Mouse (Mus musculus) CH12.LX (cell line): ENCODE measurements around the gene Immp2l. TPM values are rescaled to one million over a fixed set of nuclear protein-coding genes. Genes with fewer than 3 reads are reported as not detected.

Experiments
- DNase-seq: peaks from one replicate; pipeline ENCODE4 v3.0.0-alpha.2; 2013; ENCODE audit errors: extremely low read depth
- H3K27ac ChIP-seq: 2 replicates; pipeline ENCODE4 v1.5.1; 2012; ENCODE audit warnings: low read depth, mild to moderate bottlenecking, control low read depth, moderate library complexity; ENCODE audit not compliant: insufficient read depth
- H3K27me3 ChIP-seq: replicated peaks from 2 replicates; pipeline ENCODE3; 2012; ENCODE audit warnings: inconsistent platforms
- H3K36me3 ChIP-seq, 2 experiments: replicated peaks in 1 of 2; 2 replicates each; pipeline versions ENCODE3 to v1.6.1; 2012; ENCODE audit warnings: inconsistent platforms in 1 of 2, low read length in 1 of 2, mild to moderate bottlenecking in 1 of 2, mixed read lengths in 1 of 2, moderate library complexity in 1 of 2; ENCODE audit not compliant: control insufficient read depth in 1 of 2, insufficient read depth in 1 of 2
- H3K4me1 ChIP-seq, 2 experiments: 2 replicates each; pipeline ENCODE4 v1.6.1; 2012; ENCODE audit warnings: inconsistent platforms in 1 of 2, moderate library complexity in 1 of 2; ENCODE audit not compliant: insufficient read depth in 2 of 2, control insufficient read depth in 1 of 2
- H3K4me2 ChIP-seq: 2 replicates; pipeline ENCODE4 v1.6.1; 2012; ENCODE audit warnings: low read depth, mild to moderate bottlenecking, control low read depth; ENCODE audit not compliant: poor library complexity, insufficient read depth, severe bottlenecking
- H3K4me3 ChIP-seq, 3 experiments: fragments of 150-350 bp in 1 of 3; sonication (generic) in 1 of 3; replicated peaks in 1 of 3; 2 replicates each; pipeline versions ENCODE3 to v1.5.1; 2011 to 2012; ENCODE audit warnings: low read depth in 2 of 3, low read length in 2 of 3, mild to moderate bottlenecking in 2 of 3, moderate library complexity in 2 of 3, control low read depth in 1 of 3, improper control_type of control experiment in 1 of 3, inconsistent platforms in 1 of 3, mixed read lengths in 1 of 3; ENCODE audit not compliant: poor library complexity in 1 of 3
- H3K79me2 ChIP-seq: replicated peaks from 2 replicates; pipeline ENCODE4 v1.6.1; 2012; ENCODE audit warnings: mild to moderate bottlenecking, moderate library complexity; ENCODE audit not compliant: control insufficient read depth, poor library complexity, insufficient read depth, severe bottlenecking; ENCODE audit errors: extremely low read depth
- H3K9ac ChIP-seq: 2 replicates; pipeline ENCODE4 v1.6.1; 2012; ENCODE audit warnings: low read depth, mild to moderate bottlenecking, control low read depth, moderate library complexity; ENCODE audit not compliant: insufficient read depth
- H3K9me3 ChIP-seq: replicated peaks from 2 replicates; pipeline ENCODE3; 2012; ENCODE audit warnings: low read length, inconsistent platforms, mixed read lengths
- BHLHE40 ChIP-seq: IDR thresholded peaks from 2 replicates; pipeline ENCODE4 v1.6.1; 2011; ENCODE audit warnings: mild to moderate bottlenecking, low read depth, low read length, improper control_type of control experiment
- CHD1 ChIP-seq: IDR thresholded peaks from 2 replicates; pipeline ENCODE4 v1.6.1; 2012; ENCODE audit warnings: low read depth, low read length, improper control_type of control experiment, inconsistent platforms
- CHD2 ChIP-seq: IDR thresholded peaks from 2 replicates; pipeline ENCODE4 v1.6.1; 2011; ENCODE audit warnings: low read length, improper control_type of control experiment
- ELF1 ChIP-seq: IDR thresholded peaks from 2 replicates; pipeline ENCODE4 v1.6.1; 2014; ENCODE audit warnings: low read depth, mild to moderate bottlenecking, inconsistent platforms, low read length, improper control_type of control experiment
- EP300 ChIP-seq: IDR thresholded peaks from 2 replicates; pipeline ENCODE4 v1.6.1; 2011; ENCODE audit warnings: low read length, improper control_type of control experiment
- ETS1 ChIP-seq: conservative IDR thresholded peaks from 2 replicates; pipeline ENCODE4 v1.6.1; 2012; ENCODE audit warnings: low read depth, mild to moderate bottlenecking, inconsistent platforms, low read length, improper control_type of control experiment, moderate library complexity
- IRF4 ChIP-seq: IDR thresholded peaks from 2 replicates; pipeline ENCODE4 v1.6.1; 2014; ENCODE audit warnings: low read depth, mild to moderate bottlenecking, inconsistent platforms, low read length, improper control_type of control experiment
- JUND ChIP-seq: conservative IDR thresholded peaks from 2 replicates; pipeline ENCODE4 v1.6.1; 2011; ENCODE audit warnings: low read depth, low read length, improper control_type of control experiment
- KAT2A ChIP-seq: IDR thresholded peaks from 2 replicates; pipeline ENCODE4 v1.6.1; 2012; ENCODE audit warnings: low read length, improper control_type of control experiment, inconsistent platforms; ENCODE audit not compliant: insufficient replicate concordance
- MYC ChIP-seq: IDR thresholded peaks from 2 replicates; pipeline ENCODE4 v1.6.1; 2011; ENCODE audit warnings: low read depth, mild to moderate bottlenecking, improper control_type of control experiment, low read length
- NELFE ChIP-seq: IDR thresholded peaks from 2 replicates; pipeline ENCODE4 v1.6.1; 2011; ENCODE audit warnings: low read depth, low read length, improper control_type of control experiment
- NRF1 ChIP-seq: IDR thresholded peaks from 2 replicates; pipeline ENCODE4 v1.6.1; 2014; ENCODE audit warnings: low read depth, mild to moderate bottlenecking, inconsistent platforms, low read length, improper control_type of control experiment, moderate library complexity
- PAX5 ChIP-seq: IDR thresholded peaks from 2 replicates; pipeline ENCODE4 v1.6.1; 2012; ENCODE audit warnings: low read length, inconsistent platforms, mixed read lengths
- POLR2AphosphoS2 ChIP-seq: IDR thresholded peaks from 2 replicates; pipeline ENCODE4 v1.6.1; 2011; ENCODE audit warnings: low read depth, low read length, improper control_type of control experiment
- RCOR1 ChIP-seq: conservative IDR thresholded peaks from 2 replicates; pipeline ENCODE4 v1.6.1; 2012; ENCODE audit warnings: low read depth, mild to moderate bottlenecking, inconsistent platforms, low read length, improper control_type of control experiment
- TBP ChIP-seq: conservative IDR thresholded peaks from 2 replicates; pipeline ENCODE4 v1.6.1; 2011; ENCODE audit warnings: low read depth, low read length, improper control_type of control experiment
- TCF12 ChIP-seq: IDR thresholded peaks from 2 replicates; pipeline ENCODE4 v1.6.1; 2014; ENCODE audit warnings: low read depth, mild to moderate bottlenecking, inconsistent platforms, low read length, improper control_type of control experiment
- USF2 ChIP-seq: conservative IDR thresholded peaks from 2 replicates; pipeline ENCODE4 v1.6.1; 2011; ENCODE audit warnings: low read depth, low read length, improper control_type of control experiment
- ZC3H11A ChIP-seq: IDR thresholded peaks from 2 replicates; pipeline ENCODE4 v1.6.1; 2012; ENCODE audit warnings: low read depth, mild to moderate bottlenecking, inconsistent platforms, low read length, improper control_type of control experiment
- ZNF384 ChIP-seq: IDR thresholded peaks from 2 replicates; pipeline ENCODE4 v1.6.1; 2012; ENCODE audit warnings: low read depth, low read length, improper control_type of control experiment, inconsistent platforms
- dilution Hi-C: fragments of 300-500 bp; cut with MboI; formaldehyde crosslinking; loops from 2 replicates; pipeline ENCODE4 v1.14.3; 2020; ENCODE audit warnings: low sequenced_read_pairs; ENCODE audit not compliant: extremely low pct_unique_long_range_greater_than_20kb, extremely low pct_ligation_motif_present
- in situ Hi-C: fragments of 300-500 bp; cut with MboI; formaldehyde crosslinking; loops from 3 replicates; pipeline ENCODE4 v1.14.3; 2019; ENCODE audit warnings: low sequenced_read_pairs, low pct_ligation_motif_present, low pct_unique_long_range_greater_than_20kb, mixed read lengths
- polyA plus RNA-seq: library from polyadenylated mRNA; unstranded; fragments of >175 nt; gene quantifications from 2 replicates; pipeline ENCODE4 v1.2.1, GENCODE M21; 2012; ENCODE audit warnings: low read depth; ENCODE audit not compliant: insufficient read length
- total RNA-seq, 2 experiments: library from RNA; depleted of rRNA; stranded (reverse); fragments of 300-350 nt in 1 of 2; fragments of >200 nt in 1 of 2; gene quantifications; 2 replicates each; pipeline ENCODE4 v1.2.3; 2012 to 2014

The Immp2l gene
- total and polyA plus RNA-seq, 3 experiments, result 4.8 to 16.5 (median 9.9) TPM

DNA sequence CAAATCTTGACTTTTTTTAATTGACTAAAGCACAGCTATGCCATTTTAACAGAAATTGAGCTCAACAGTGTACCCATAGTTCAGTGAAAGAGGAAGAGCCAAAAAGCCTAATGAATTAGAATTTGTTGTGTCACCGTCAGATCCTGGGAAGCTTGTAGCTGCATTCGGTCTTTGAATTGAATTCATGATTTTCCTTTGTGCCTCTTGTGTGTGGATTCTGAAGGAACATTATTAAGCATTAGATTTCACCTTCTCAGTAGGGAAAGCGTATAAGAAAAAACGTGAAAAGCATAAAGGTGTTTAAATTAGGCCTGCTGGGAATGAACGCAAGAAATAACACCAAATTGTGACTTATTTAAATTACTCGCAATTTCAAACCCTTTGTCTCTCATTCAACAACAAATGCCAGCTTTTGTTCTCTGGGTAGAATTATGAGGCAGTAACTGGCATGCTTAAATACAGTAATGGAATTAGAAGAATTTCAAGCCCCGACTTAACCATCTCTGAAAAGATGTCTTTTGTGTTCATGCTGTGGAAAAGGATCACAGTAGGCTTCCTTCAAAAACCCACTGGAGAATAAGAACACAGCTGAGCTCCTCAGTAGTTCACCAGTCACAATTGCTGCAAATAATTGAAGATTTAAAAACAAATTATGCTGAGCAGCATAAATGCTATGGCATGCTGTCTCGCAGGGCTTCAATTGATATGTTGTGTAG, 626.1 kb downstream of the Immp2l start:
- dilution Hi-C loops, result no loop called here
- no peak for DNase-seq

DNA sequence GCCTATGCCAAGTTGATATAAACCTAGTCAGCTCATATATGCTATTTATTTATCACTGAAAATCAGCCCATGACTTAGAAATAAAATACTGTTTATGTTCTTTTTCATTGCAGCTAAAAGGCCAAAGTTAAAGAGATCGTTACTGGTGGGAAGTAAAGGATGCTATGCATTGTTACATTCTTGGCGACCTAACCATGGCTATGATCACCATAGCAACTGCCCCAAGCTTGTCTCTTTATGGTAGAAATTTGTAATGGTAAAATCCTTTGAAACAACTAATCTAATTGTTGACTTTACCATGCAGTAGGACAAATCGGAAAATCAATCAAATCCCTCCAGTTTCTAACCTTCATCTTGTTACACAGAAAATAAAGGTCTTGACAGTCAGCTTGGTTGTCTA, 644.4 kb downstream of the Immp2l start:
- TF ChIP-seq KAT2A, result no peak
- no peak for TF ChIP-seq ETS1
- no peak for TF ChIP-seq MYC
- TF ChIP-seq RCOR1, result no peak
- TF ChIP-seq JUND, result no peak
- no peak for TF ChIP-seq ZNF384
- no peak for TF ChIP-seq TCF12
- no peak for TF ChIP-seq NELFE
- no peak for TF ChIP-seq BHLHE40
- no peak for TF ChIP-seq NRF1
- no peak for TF ChIP-seq TBP
- in situ Hi-C loops (no loop called here), dilution Hi-C loops (no loop called here)
- Histone ChIP-seq H3K79me2 (no peaks in the 10 kb centered on the region), H3K36me3 (no peaks in the 10 kb centered on the region), H3K4me1 (no peaks in the 10 kb centered on the region), H3K9me3 (no peaks in the 10 kb centered on the region), H3K4me2 (no peak overlapping the region), H3K9ac (no peak overlapping the region), H3K4me3 (no peak overlapping the region), H3K27ac (no peak overlapping the region), H3K27me3 (no peaks in the 10 kb centered on the region)
- no peak for DNase-seq

More for the DNA sequence above, 626.1 kb downstream of the Immp2l start:
- Histone ChIP-seq H3K36me3 (no peaks in the 10 kb centered on the region), H3K9me3 (no peaks in the 10 kb centered on the region), H3K27ac (no peak overlapping the region), H3K79me2 (no peaks in the 10 kb centered on the region), H3K4me2 (no peak overlapping the region), H3K4me1 (peaks cover 0 to 10% of the 10 kb centered on the region in 2 experiments; a peak in 2 of 4 replicates), H3K27me3 (no peaks in the 10 kb centered on the region), H3K9ac (no peak overlapping the region), H3K4me3 (no peak overlapping the region)
- no peak for TF ChIP-seq KAT2A
- TF ChIP-seq POLR2AphosphoS2, result no peak
- TF ChIP-seq CHD2, result no peak
- TF ChIP-seq ELF1, result no peak
- no peak for TF ChIP-seq EP300
- TF ChIP-seq ZC3H11A, result no peak
- TF ChIP-seq PAX5, result no peak
- no peak for TF ChIP-seq IRF4
- no peak for TF ChIP-seq USF2
- no peak for TF ChIP-seq NELFE
- no peak for TF ChIP-seq CHD1
- no peak for TF ChIP-seq JUND
- in situ Hi-C loops, result no loop called here
